Mouse (Mus musculus): ENCODE results near the gene Mettl4.
"Not testable (repeated sequence)": the region's sequence is repeated elsewhere in the genome, so short reads cannot be mapped to it uniquely, and the experiment has no call there.

Gene Mettl4

GRCm38 (mm10) chr17:94749466-94750135, at the start of gene Mettl4:
Mettl4 (minus strand) TSS chr17:94750019.
- peak; percentile 77 for DNase-seq (ENCODE audit: low spot score)

- DNase-seq (ENCODE audit: low spot score) = no peak
These were observed 29.2 kb upstream of the Mettl4 start for GRCm38 (mm10) chr17:94778871-94779482.

- no peak for DNase-seq (ENCODE audit: low spot score)
These were observed 18.7 kb upstream of the Mettl4 start for GRCm38 (mm10) chr17:94768491-94768890.

GRCm38 (mm10) chr17:94764711-94765110, 14.9 kb upstream of the Mettl4 start:
- DNase-seq (ENCODE audit: low spot score) = no peak

- no peak for DNase-seq (ENCODE audit: low spot score)
These were observed 14.2 kb upstream of the Mettl4 start for GRCm38 (mm10) chr17:94764011-94764410.

- DNase-seq (ENCODE audit: low spot score) = no peak
These were observed 12.6 kb upstream of the Mettl4 start for GRCm38 (mm10) chr17:94762405-94762804.

- no peak for DNase-seq (ENCODE audit: low spot score)
These were observed 414 bp upstream of the Mettl4 start for GRCm38 (mm10) chr17:94750136-94750729.

GRCm38 (mm10) chr17:94738173-94738572, 11.6 kb downstream of the Mettl4 start:
- no peak for DNase-seq (ENCODE audit: low spot score)

- DNase-seq (ENCODE audit: low spot score) = no peak
These were observed 13.9 kb downstream of the Mettl4 start for GRCm38 (mm10) chr17:94735885-94736284.

- no peak for DNase-seq (ENCODE audit: low spot score)
These were observed 14.4 kb downstream of the Mettl4 start for GRCm38 (mm10) chr17:94735437-94735836.

- DNase-seq (ENCODE audit: low spot score) = not testable (repeated sequence)
These were observed 19.4 kb downstream of the Mettl4 start for GRCm38 (mm10) chr17:94730416-94730815.

- no peak for DNase-seq (ENCODE audit: low spot score)
These were observed 23.1 kb downstream of the Mettl4 start for GRCm38 (mm10) chr17:94726750-94727149.

- no peak for DNase-seq (ENCODE audit: low spot score)
These were observed 76.1 kb downstream of the Mettl4 start for GRCm38 (mm10) chr17:94673515-94674317.

All from ovary, postnatal 10 days (tissue).